Mouse (Mus musculus): ENCODE data around the gene H2al2b. TPM values are rescaled to one million over a fixed set of nuclear protein-coding genes. Genes with fewer than 3 reads are reported as not detected.
"Not testable (repeated sequence)": the region's sequence is repeated elsewhere in the genome, so short reads cannot be mapped to it uniquely, and the experiment has no call there.

The H2al2b gene
- not detected in 2 replicates for polyA plus RNA-seq (2014; fragmentation: Nextera tagmentation; extraction: Ambion mirVana)

DNA sequence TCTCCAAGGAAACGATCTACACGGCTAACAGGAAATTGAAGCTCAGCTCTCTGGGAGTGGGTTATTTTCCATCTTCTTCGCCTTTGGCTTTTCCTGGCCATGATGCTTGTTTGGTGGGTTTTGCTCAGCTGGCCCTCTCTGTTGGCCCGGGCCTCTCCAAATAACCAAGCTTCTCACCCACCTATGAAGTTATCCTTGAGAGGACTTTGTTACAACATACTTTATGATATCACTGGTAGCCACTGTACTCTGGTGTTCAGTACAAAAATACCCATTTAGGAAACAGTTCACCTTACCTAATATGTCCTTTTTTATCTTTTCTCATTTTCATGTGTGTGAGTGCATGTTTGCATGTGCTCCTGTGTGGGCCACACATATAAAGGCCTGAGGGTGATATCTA lies at the start of gene H2al2b:
H2al2b (minus strand) TSS at position 101 of the 400 bp plus-strand sequence.
- ATAC-seq (ENCODE audit: low read depth); H3K27ac ChIP-seq (ENCODE audit: low read depth, low read length): not testable (repeated sequence)

More for the DNA sequence above, at the start of gene H2al2b:
- H3K36me3 ChIP-seq (ENCODE audit: control insufficient read depth, insufficient read depth, low read length); H3K27me3 ChIP-seq (ENCODE audit: control insufficient read depth, insufficient read depth, low read length); H3K4me3 ChIP-seq (ENCODE audit: low read depth, low read length); H3K9me3 ChIP-seq (ENCODE audit: control insufficient read depth, low read length); H3K9ac ChIP-seq (replicated peaks; ENCODE audit: low read depth, low read length); H3K4me1 ChIP-seq (ENCODE audit: control insufficient read depth, insufficient read depth, low read length); H3K4me2 ChIP-seq (ENCODE audit: low read depth, low read length): not testable (repeated sequence)
- no CpG with 5 or more reads among the region's 4 CpGs for WGBS

Other genes starting within 250 kb of the H2al2b start
- gene H2al2c, start 121.6 kb downstream of the H2al2b start, polyA plus RNA-seq (2014; fragmentation: Nextera tagmentation; extraction: Ambion mirVana): not detected in 2 replicates
- not detected in 2 replicates for gene Sry, start 57.0 kb downstream of the H2al2b start, polyA plus RNA-seq (2014; fragmentation: Nextera tagmentation; extraction: Ambion mirVana)
- not detected in 2 replicates for gene Gm4064, start 75.5 kb upstream of the H2al2b start, polyA plus RNA-seq (2014; fragmentation: Nextera tagmentation; extraction: Ambion mirVana)
- gene Rbmy, start 110.0 kb upstream of the H2al2b start, polyA plus RNA-seq (2014; fragmentation: Nextera tagmentation; extraction: Ambion mirVana): not detected in 2 replicates
- not detected in 2 replicates for gene Gm10256, start 110.0 kb upstream of the H2al2b start, polyA plus RNA-seq (2014; fragmentation: Nextera tagmentation; extraction: Ambion mirVana)
- not detected in 2 replicates for gene Gm10352, start 180.3 kb upstream of the H2al2b start, polyA plus RNA-seq (2014; fragmentation: Nextera tagmentation; extraction: Ambion mirVana)
- gene Gm29289, start 211.9 kb upstream of the H2al2b start, polyA plus RNA-seq (2014; fragmentation: Nextera tagmentation; extraction: Ambion mirVana): not detected in 2 replicates

Data from neural tube, embryonic 14.5 days (tissue).